Mouse (Mus musculus): Measurements from ENCODE around the gene D630003M21Rik.

DNA sequence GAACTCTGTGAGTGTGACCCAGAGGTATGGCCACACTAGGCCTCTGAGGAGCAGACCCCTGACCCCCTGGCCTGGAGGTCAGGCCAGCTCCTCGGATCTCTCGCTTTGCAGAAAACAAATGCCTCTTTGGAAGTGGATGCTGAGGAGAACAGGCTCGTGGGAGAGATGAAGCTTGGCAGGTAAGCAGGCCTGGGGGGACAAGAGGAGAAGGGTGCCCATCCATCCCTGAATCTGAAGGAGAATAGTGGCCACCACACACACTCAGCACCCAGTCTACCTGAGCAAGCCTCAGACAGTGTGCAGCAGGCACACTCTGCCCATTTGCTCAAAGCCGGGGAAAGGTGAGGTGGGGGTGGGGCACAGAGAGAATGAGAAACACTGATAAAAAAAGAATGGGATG is 46.8 kb upstream of the D630003M21Rik start:
- TF ChIP-seq CEBPB (IDR thresholded peaks at IDR 0.05; ENCODE audit: insufficient read depth, poor library complexity, severe bottlenecking) (no peak), USF1 (IDR thresholded peaks at IDR 0.05; ENCODE audit: low read depth) (no peak), SRF (IDR thresholded peaks at IDR 0.05; ENCODE audit: control insufficient read depth, insufficient read length, low read depth) (no peak), MYOD1 (IDR thresholded peaks at IDR 0.05; ENCODE audit: control insufficient read depth in 1 of 3, insufficient read length in 2 of 3, low read depth in 2 of 3) (no peak), MAX (IDR thresholded peaks at IDR 0.05; ENCODE audit: low read depth) (no peak), MYOG (IDR thresholded peaks at IDR 0.05; ENCODE audit: control insufficient read depth in 1 of 3, insufficient read depth in 1 of 3, insufficient read length in 2 of 3, low read depth in 2 of 3) (no peak), POLR2A (IDR thresholded peaks at IDR 0.05; ENCODE audit: insufficient read length, low read depth) (no peak), TCF12 (IDR thresholded peaks at IDR 0.05; ENCODE audit: insufficient read depth, poor library complexity, severe bottlenecking) (no peak), E2F4 (IDR thresholded peaks at IDR 0.05; ENCODE audit: insufficient read depth) (no peak), POLR2AphosphoS2 (IDR thresholded peaks at IDR 0.05; ENCODE audit: insufficient read length, low read depth) (no peak), REST (IDR thresholded peaks at IDR 0.05; ENCODE audit: insufficient read depth, insufficient read length) (no peak), TCF3 (IDR thresholded peaks at IDR 0.05; ENCODE audit: insufficient read length, low read depth) (no peak)

All from myocyte (in vitro differentiated cells).